Mouse (Mus musculus): Measurements from ENCODE around the gene Zfp575. TPM values are rescaled to one million over a fixed set of nuclear protein-coding genes. Genes with fewer than 3 reads are reported as not detected.

The Zfp575 gene
- polyA plus RNA-seq, 1 experiment from 2014 or later: 2.9 TPM

GRCm38 (mm10) chr7:24537081-24537480, 50.4 kb downstream of the Zfp575 start:
- H3K9me3 ChIP-seq (ENCODE audit: low read depth, low read length): no peaks in the 10 kb centered on the region
- no peak for TF ChIP-seq CTCF (IDR thresholded peaks at IDR 0.05; ENCODE audit: low read depth)
- H3K27ac ChIP-seq (ENCODE audit: low read depth): no peak overlapping the region
- H3K9ac ChIP-seq: no peak overlapping the region
- H3K36me3 ChIP-seq (ENCODE audit: insufficient read depth): peaks cover 33% of the 10 kb centered on the region
- no peaks in the 10 kb centered on the region for H3K4me1 ChIP-seq (ENCODE audit: insufficient read depth)
- no peaks in the 10 kb centered on the region for H3K27me3 ChIP-seq (ENCODE audit: insufficient read depth, low read length)
- WGBS: 77% methylated on average over 4 of the region's 4 CpGs
- DNase-seq (no peak), ATAC-seq (ENCODE audit: insufficient read depth) (no peak)
- no peak overlapping the region for H3K4me3 ChIP-seq (ENCODE audit: low read depth, low read length)
- no peak overlapping the region for H3K4me2 ChIP-seq

GRCm38 (mm10) chr7:24534301-24534700, 53.1 kb downstream of the Zfp575 start:
- DNase-seq (peak; percentile 15), ATAC-seq (ENCODE audit: insufficient read depth) (no peak)
- Histone ChIP-seq H3K4me1 (ENCODE audit: insufficient read depth) (0 out of 2 replicates have a peak, but pooled peaks cover under 1% of the 10 kb centered on the region), H3K4me2 (peak overlapping the region; percentile 18; the same call in 1 of the 2 replicates), H3K27me3 (ENCODE audit: insufficient read depth, low read length) (no peaks in the 10 kb centered on the region), H3K36me3 (ENCODE audit: insufficient read depth) (peaks cover 33% of the 10 kb centered on the region), H3K27ac (ENCODE audit: low read depth) (no peak overlapping the region), H3K9ac (no peak overlapping the region), H3K9me3 (ENCODE audit: low read depth, low read length) (no peaks in the 10 kb centered on the region), H3K4me3 (ENCODE audit: low read depth, low read length) (no peak overlapping the region)
- TF ChIP-seq CTCF (IDR thresholded peaks at IDR 0.05; ENCODE audit: low read depth): no peak
- whole genome bisulfite sequencing: 45% methylated on average over 19 of the region's 19 CpGs

Other genes starting within 250 kb of the Zfp575 start
- gene Lypd5, start 238.4 kb downstream of the Zfp575 start, polyA plus RNA-seq (2014; fragmentation: Nextera tagmentation; extraction: Ambion mirVana): not detected in 2 replicates
- 1.6 and 1.7 TPM in 2 replicates for gene Kcnn4, start 217.4 kb downstream of the Zfp575 start, polyA plus RNA-seq (2014; fragmentation: Nextera tagmentation; extraction: Ambion mirVana)
- gene Smg9, start 188.0 kb downstream of the Zfp575 start, polyA plus RNA-seq (2014; fragmentation: Nextera tagmentation; extraction: Ambion mirVana): 21.5 and 24.5 TPM in 2 replicates
- 0.14 TPM in 1 of 2 replicates, not detected in the other for gene Irgc1, start 135.3 kb downstream of the Zfp575 start, polyA plus RNA-seq (2014; fragmentation: Nextera tagmentation; extraction: Ambion mirVana)
- 18.1 and 20.2 TPM in 2 replicates for gene Plaur, start 125.2 kb downstream of the Zfp575 start, polyA plus RNA-seq (2014; fragmentation: Nextera tagmentation; extraction: Ambion mirVana)
- gene Cadm4, start 105.6 kb downstream of the Zfp575 start, polyA plus RNA-seq (2014; fragmentation: Nextera tagmentation; extraction: Ambion mirVana): 0.34 and 0.72 TPM in 2 replicates
- 36.2 and 37.7 TPM in 2 replicates for gene Zfp428, start 80.6 kb downstream of the Zfp575 start, polyA plus RNA-seq (2014; fragmentation: Nextera tagmentation; extraction: Ambion mirVana)
- 0.32 and 0.47 TPM in 2 replicates for gene AC161166.1, start 75.2 kb downstream of the Zfp575 start, polyA plus RNA-seq (2014; fragmentation: Nextera tagmentation; extraction: Ambion mirVana)
- gene Irgq, start 57.0 kb downstream of the Zfp575 start, polyA plus RNA-seq (2014; fragmentation: Nextera tagmentation; extraction: Ambion mirVana): 8.0 and 9.3 TPM in 2 replicates
- not detected in 2 replicates for gene Pinlyp, start 41.5 kb downstream of the Zfp575 start, polyA plus RNA-seq (2014; fragmentation: Nextera tagmentation; extraction: Ambion mirVana)
- gene Xrcc1, start 41.4 kb downstream of the Zfp575 start, polyA plus RNA-seq (2014; fragmentation: Nextera tagmentation; extraction: Ambion mirVana): 96.6 and 121 TPM in 2 replicates
- gene Ethe1, start 98 bp downstream of the Zfp575 start, polyA plus RNA-seq (2014; fragmentation: Nextera tagmentation; extraction: Ambion mirVana): 26.5 and 26.7 TPM in 2 replicates
- 0.14 and 0.33 TPM in 2 replicates for gene Phldb3, start 23.1 kb upstream of the Zfp575 start, polyA plus RNA-seq (2014; fragmentation: Nextera tagmentation; extraction: Ambion mirVana)
- 0.14 TPM in 1 of 2 replicates, not detected in the other for gene Lypd3, start 48.9 kb upstream of the Zfp575 start, polyA plus RNA-seq (2014; fragmentation: Nextera tagmentation; extraction: Ambion mirVana)
- gene Tex101, start 89.0 kb upstream of the Zfp575 start, polyA plus RNA-seq (2014; fragmentation: Nextera tagmentation; extraction: Ambion mirVana): not detected in 2 replicates
- gene BC049730, start 121.6 kb upstream of the Zfp575 start, polyA plus RNA-seq (2014; fragmentation: Nextera tagmentation; extraction: Ambion mirVana): not detected in 2 replicates
- not detected in 2 replicates for gene Gm4763, start 139.3 kb upstream of the Zfp575 start, polyA plus RNA-seq (2014; fragmentation: Nextera tagmentation; extraction: Ambion mirVana)
- 0.13 TPM in 1 of 2 replicates, not detected in the other for gene Cd177, start 172.7 kb upstream of the Zfp575 start, polyA plus RNA-seq (2014; fragmentation: Nextera tagmentation; extraction: Ambion mirVana)
- gene Ceacam10, start 189.6 kb upstream of the Zfp575 start, polyA plus RNA-seq (2014; fragmentation: Nextera tagmentation; extraction: Ambion mirVana): not detected in 2 replicates

Data from lung, embryonic 14.5 days (tissue).